Mouse (Mus musculus) heart, embryonic 10.5 days (tissue): ENCODE results near the gene Pnrc2. TPM values are rescaled to one million over a fixed set of nuclear protein-coding genes. Genes with fewer than 3 reads are reported as not detected.

Experiments
- DNase-seq: peaks from one replicate; pipeline ENCODE4 v3.0.0-alpha.2; 2017; ENCODE audit warnings: low spot score
- H3K27ac ChIP-seq: fragments of 300-500 bp; sonication (generic); 2 replicates; pipeline ENCODE4 v1.5.1; 2016; ENCODE audit warnings: mild to moderate bottlenecking
- H3K27me3 ChIP-seq: fragments of 300-500 bp; sonication (generic); 2 replicates; pipeline ENCODE4 v1.6.1; 2016; ENCODE audit warnings: mild to moderate bottlenecking; ENCODE audit not compliant: poor library complexity, insufficient read depth, severe bottlenecking
- H3K36me3 ChIP-seq: fragments of 300-500 bp; sonication (generic); 2 replicates; pipeline ENCODE4 v1.6.1; 2016; ENCODE audit warnings: mild to moderate bottlenecking, moderate library complexity
- H3K4me1 ChIP-seq: fragments of 300-500 bp; sonication (generic); 2 replicates; pipeline ENCODE4 v1.6.1; 2016; ENCODE audit warnings: mild to moderate bottlenecking
- H3K4me3 ChIP-seq: fragments of 300-500 bp; sonication (generic); 2 replicates; pipeline ENCODE4 v1.5.1; 2016; ENCODE audit warnings: mild to moderate bottlenecking, moderate library complexity
- H3K9me3 ChIP-seq: fragments of 300-500 bp; sonication (generic); 2 replicates; pipeline ENCODE4 v1.6.1; 2016; ENCODE audit warnings: mild to moderate bottlenecking, moderate library complexity
- WGBS: fragments of 180-500 bp; shearing (Covaris S2); methylation state at CpG from one replicate; pipeline ENCODE4 v1.1.7; 2016; 5-methylcytosine and 5-hydroxymethylcytosine counted together
- polyA plus RNA-seq: library from polyadenylated mRNA; unstranded; fragments of >200 nt; fragmentation: Nextera tagmentation; extraction: Ambion mirVana; gene quantifications from 2 replicates; pipeline ENCODE4 v1.2.1, GENCODE M21; 2016

The Pnrc2 gene
- polyA plus RNA-seq, 1 experiment from 2014 or later: 150 TPM

GRCm38 (mm10) chr4:135824254-135824653 lies 49.4 kb downstream of the Pnrc2 start:
- WGBS: 50% methylated on average over 8 of the region's 8 CpGs
- H3K27ac ChIP-seq: peak overlapping the region; percentile 7; the same call in 1 of the 2 replicates

GRCm38 (mm10) chr4:135823298-135823697 lies 50.4 kb downstream of the Pnrc2 start:
- H3K27ac ChIP-seq: no peak overlapping the region
- no peaks in the 10 kb centered on the region for H3K36me3 ChIP-seq
- H3K4me3 ChIP-seq: no peak overlapping the region
- DNase-seq: no peak
- H3K4me1 ChIP-seq: peaks cover under 1% of the 10 kb centered on the region
- H3K27me3 ChIP-seq: no peaks in the 10 kb centered on the region
- WGBS: 63% methylated on average over 2 of the region's 2 CpGs
- no peaks in the 10 kb centered on the region for H3K9me3 ChIP-seq

More at GRCm38 (mm10) chr4:135824254-135824653, 49.4 kb downstream of the Pnrc2 start:
- Histone ChIP-seq H3K4me3 (no peak overlapping the region), H3K9me3 (no peaks in the 10 kb centered on the region), H3K27me3 (no peaks in the 10 kb centered on the region), H3K4me1 (peaks cover 10% of the 10 kb centered on the region), H3K36me3 (no peaks in the 10 kb centered on the region)
- no peak for DNase-seq

- no peaks in the 10 kb centered on the region for H3K36me3 ChIP-seq
- H3K27ac ChIP-seq: no peak overlapping the region
- WGBS: 78% methylated on average over 4 of the region's 4 CpGs
- H3K9me3 ChIP-seq: no peaks in the 10 kb centered on the region
- H3K4me1 ChIP-seq: no peaks in the 10 kb centered on the region; the same call in 1 of the 2 replicates
- no peak overlapping the region for H3K4me3 ChIP-seq
- no peaks in the 10 kb centered on the region for H3K27me3 ChIP-seq
- no peak for DNase-seq
Observed at GRCm38 (mm10) chr4:135821772-135822171, 51.9 kb downstream of the Pnrc2 start.

Other genes with a start within 250 kb of the Pnrc2 start
- gene Ifnlr1, start 187.6 kb downstream of the Pnrc2 start, polyA plus RNA-seq: 0.18 and 0.28 TPM in 2 replicates
- gene Il22ra1, start 145.7 kb downstream of the Pnrc2 start, polyA plus RNA-seq: 0.13 TPM in 1 of 2 replicates, not detected in the other
- gene Myom3, start 114.1 kb downstream of the Pnrc2 start, polyA plus RNA-seq: 0.05 TPM in 1 of 2 replicates, not detected in the other
- 188 and 227 TPM in 2 replicates for gene Srsf10, start 18.1 kb downstream of the Pnrc2 start, polyA plus RNA-seq
- gene Cnr2, start 21.5 kb upstream of the Pnrc2 start, polyA plus RNA-seq: 0.60 and 1.4 TPM in 2 replicates
- gene Fuca1, start 46.9 kb upstream of the Pnrc2 start, polyA plus RNA-seq: 44.2 and 51.2 TPM in 2 replicates
- 67.5 and 77.1 TPM in 2 replicates for gene Hmgcl, start 72.6 kb upstream of the Pnrc2 start, polyA plus RNA-seq
- gene Gale, start 89.9 kb upstream of the Pnrc2 start, polyA plus RNA-seq: 46.0 and 48.0 TPM in 2 replicates
- gene Lypla2, start 98.8 kb upstream of the Pnrc2 start, polyA plus RNA-seq: 105 and 134 TPM in 2 replicates
- 50.8 and 67.8 TPM in 2 replicates for gene Pithd1, start 113.4 kb upstream of the Pnrc2 start, polyA plus RNA-seq
- 35.6 and 36.1 TPM in 2 replicates for gene Eloa, start 147.9 kb upstream of the Pnrc2 start, polyA plus RNA-seq
- 336 and 390 TPM in 2 replicates for gene Rpl11, start 179.6 kb upstream of the Pnrc2 start, polyA plus RNA-seq